ENCODE assay signal across 24 mouse cellular contexts in the genomic region with DNA sequence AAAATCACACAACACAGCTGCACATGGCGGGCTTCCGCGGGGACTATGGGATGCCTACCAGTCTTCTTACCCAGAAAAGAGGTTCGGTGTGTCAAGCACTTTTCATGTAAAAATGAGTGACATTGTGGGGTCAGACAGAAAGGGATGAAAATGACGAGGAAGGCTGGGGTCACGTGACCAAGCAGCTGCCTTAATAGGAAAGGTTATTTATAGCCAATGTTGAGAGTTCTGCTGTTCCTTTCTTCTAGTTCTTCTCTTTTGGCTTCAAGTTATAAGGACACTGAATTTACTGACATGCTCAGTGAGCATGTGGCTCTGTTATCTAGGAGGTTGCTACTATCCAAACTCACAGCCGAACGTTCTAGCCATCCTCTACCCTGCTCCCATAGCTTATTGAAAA.
"Had no signal": no experiment of that assay in that cellular context is flagged by ENCODE, and none has a peak within 500 bp of the region (broad histone marks: within the 10 kb centered on the region; RNA-seq: fewer than 3 reads in every experiment).

No protein-coding gene starts in this region.

- H3K4me2 ChIP-seq: heart, embryonic 12.5 days; hindbrain, embryonic 12.5 days; hindbrain, embryonic 14.5 days; intestine, embryonic 15.5 days; limb, embryonic 13.5 days; limb, embryonic 15.5 days; liver, embryonic 12.5 days had no signal

- H3K9me3 ChIP-seq: heart, embryonic 12.5 days; hindbrain, embryonic 10.5 days; hindbrain, embryonic 12.5 days; intestine, embryonic 15.5 days; limb, embryonic 13.5 days; limb, embryonic 15.5 days; liver, embryonic 12.5 days had no signal

- H3K36me3 ChIP-seq: heart, embryonic 12.5 days; hindbrain, embryonic 10.5 days; hindbrain, embryonic 12.5 days; intestine, embryonic 15.5 days; limb, embryonic 13.5 days; limb, embryonic 15.5 days; liver, embryonic 12.5 days had no signal

- H3K4me1 ChIP-seq: hindbrain, embryonic 12.5 days; intestine, embryonic 15.5 days; limb, embryonic 13.5 days; limb, embryonic 15.5 days; liver, embryonic 12.5 days had no signal

- ATAC-seq: hindbrain, embryonic 16.5 days; inflammation-experienced regulatory T-cells, adult 6 months; intestine, embryonic 15.5 days; intestine, postnatal 0 days; liver, embryonic 12.5 days had no signal

- H3K27ac ChIP-seq: gastrocnemius, adult 2 months; heart, adult 2 months; hindbrain, embryonic 10.5 days; hindbrain, embryonic 12.5 days; hindbrain, embryonic 14.5 days; intestine, embryonic 15.5 days; layer of hippocampus, adult 2 months; limb, embryonic 13.5 days; limb, embryonic 15.5 days; liver, embryonic 12.5 days had no signal

- DNase-seq: gastrocnemius, adult 2 months; gastrocnemius, postnatal 10 days; gastrocnemius, postnatal 25 days; heart, adult 2 months; heart, postnatal 10 days; heart, postnatal 4 days; kidney, adult 18-20 months; kidney, adult 8-10 months; kidney, postnatal 10 days; kidney, postnatal 25 days; kidney, postnatal 4 days; left cerebral cortex, postnatal 4 days had no signal

- H3K9ac ChIP-seq: heart, embryonic 12.5 days; hindbrain, embryonic 12.5 days; hindbrain, embryonic 14.5 days; intestine, embryonic 15.5 days; limb, embryonic 13.5 days; limb, embryonic 15.5 days; liver, embryonic 12.5 days had no signal

- H3K4me3 ChIP-seq: gastrocnemius, adult 2 months; heart, adult 2 months; heart, embryonic 12.5 days; hindbrain, embryonic 10.5 days; hindbrain, embryonic 12.5 days; intestine, embryonic 15.5 days; layer of hippocampus, adult 2 months; limb, embryonic 13.5 days; limb, embryonic 15.5 days; liver, embryonic 12.5 days had no signal

- H3K27me3 ChIP-seq: heart, embryonic 12.5 days; hindbrain, embryonic 12.5 days; intestine, embryonic 15.5 days; limb, embryonic 13.5 days; limb, embryonic 15.5 days; liver, embryonic 12.5 days had no signal
